Mouse (Mus musculus): ENCODE results near the gene Chd1. TPM values are rescaled to one million over a fixed set of nuclear protein-coding genes. Genes with fewer than 3 reads are reported as not detected.

The Chd1 gene
- polyA plus RNA-seq (2012; rRNA removed) = 8.9 and 11.3 TPM in 2 replicates
- 30.2 and 33.7 TPM in 2 replicates for polyA plus RNA-seq (2014; fragmentation: Nextera tagmentation; extraction: Ambion mirVana)

DNA sequence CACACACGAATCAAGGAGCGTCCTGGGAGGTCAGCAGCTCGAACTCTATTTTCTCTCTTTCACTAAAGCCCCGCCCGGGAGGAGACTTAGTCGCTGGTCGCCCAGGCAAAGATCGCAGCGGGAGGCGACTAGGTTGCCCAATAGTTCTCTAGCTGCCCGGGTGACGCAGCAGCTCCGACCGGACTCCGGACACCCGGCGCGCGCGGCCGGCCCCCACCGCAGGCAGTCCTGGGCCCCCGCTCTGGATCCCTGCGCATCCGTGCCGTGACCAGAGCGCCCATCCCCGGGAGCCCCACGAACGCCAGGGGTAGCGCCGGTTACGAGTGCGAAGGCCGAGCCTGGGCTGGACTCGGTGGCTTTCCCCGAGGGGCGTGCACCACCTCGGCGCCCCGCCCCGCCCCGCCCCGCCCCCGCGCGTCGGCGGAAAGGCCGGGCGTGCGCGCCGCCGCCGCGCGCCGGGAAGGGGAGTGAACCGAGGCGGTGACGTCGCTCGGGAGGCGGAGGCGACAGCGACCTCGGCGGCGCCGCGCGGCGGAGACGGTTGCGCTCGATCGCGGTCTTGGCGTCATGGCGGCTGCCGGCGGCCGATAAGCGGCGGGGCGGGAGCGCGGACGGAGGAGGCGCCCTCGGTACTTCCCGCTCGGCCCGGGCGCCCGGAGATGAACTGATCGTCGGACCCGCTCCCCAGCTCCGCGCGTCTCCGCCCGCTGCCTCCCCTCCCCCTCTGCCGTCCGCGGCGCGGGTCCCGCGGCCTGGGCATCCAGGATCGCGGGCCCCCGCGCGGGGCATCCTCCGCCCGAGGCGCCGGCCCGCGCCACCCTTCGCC, at the start of gene Chd1:
Chd1 (plus strand) TSS at position 493 of the 826 bp plus-strand sequence.
- DNase-seq (ENCODE audit: low spot score) = peak; percentile 85
- WGBS = under 1% methylated on average over 34 of the region's 124 CpGs
- TF ChIP-seq POLR2A (IDR thresholded peaks at IDR 0.05; ENCODE audit: borderline replicate concordance, extremely low read depth, insufficient read depth, insufficient read length) = peak; percentile 38; the same call in 1 of the 2 replicates
- H3K27me3 ChIP-seq (ENCODE audit: control insufficient read depth, insufficient read depth, low read length) = no peaks in the 10 kb centered on the region
- ATAC-seq (ENCODE audit: low FRiP score, low read depth) = peak; percentile 95
- H3K27ac ChIP-seq (replicated peaks; ENCODE audit: low read depth, low read length) = peak within 1 kb of the TSS; percentile 90
- peaks cover 21% of the 10 kb centered on the region for H3K36me3 ChIP-seq (ENCODE audit: control insufficient read depth, insufficient read depth, low read length)
- H3K4me2 ChIP-seq (replicated peaks; ENCODE audit: low read depth, low read length, severe bottlenecking) = peak within 1 kb of the TSS; percentile 89
- H3K4me3 ChIP-seq (replicated peaks; ENCODE audit: low read length) = peak within 1 kb of the TSS; percentile 87
- H3K4me1 ChIP-seq (ENCODE audit: control insufficient read depth, insufficient read depth, low read length) = peaks cover 7% of the 10 kb centered on the region; the same call in 1 of the 2 replicates
- no peaks in the 10 kb centered on the region for H3K9me3 ChIP-seq (ENCODE audit: control insufficient read depth, low read length)
- H3K9ac ChIP-seq (ENCODE audit: low read depth, low read length, severe bottlenecking) = peak within 1 kb of the TSS; percentile 94

DNA sequence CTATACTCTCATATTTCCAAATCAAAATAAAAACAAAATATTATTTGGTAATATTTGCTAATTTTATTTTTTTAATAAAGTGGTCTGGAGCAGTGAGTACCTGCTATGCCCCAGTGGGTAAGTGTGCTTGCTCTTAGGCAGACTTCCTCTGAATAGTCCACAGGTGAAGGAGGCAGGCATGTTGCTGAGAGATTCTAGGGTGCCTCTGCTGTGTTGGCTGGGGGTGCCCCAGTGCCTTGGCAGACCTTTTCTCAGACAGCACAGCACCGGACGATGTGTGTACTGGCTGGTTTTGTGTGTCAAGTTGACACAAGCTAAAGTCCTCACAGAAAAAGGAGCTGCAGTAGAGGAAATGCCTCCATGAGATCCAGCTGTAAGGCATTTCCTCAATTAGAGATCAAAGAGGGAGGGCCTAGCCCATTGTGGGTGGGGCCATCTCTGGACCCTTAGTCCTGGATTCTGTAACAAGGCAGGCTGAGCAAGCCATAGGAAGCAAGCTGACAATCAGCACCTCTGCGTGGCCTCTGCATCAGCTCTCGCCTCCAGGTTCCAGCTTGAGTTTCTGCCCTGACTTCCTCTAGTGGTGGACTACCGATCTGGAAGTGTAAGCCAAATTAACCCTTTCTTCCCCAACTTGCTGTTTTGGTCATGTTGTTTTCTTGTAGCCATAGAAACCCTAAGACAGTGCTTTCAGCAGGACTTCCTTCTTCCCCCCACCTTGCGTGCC, 47.7 kb upstream of the Chd1 start:
- peak; percentile 76 for ATAC-seq (ENCODE audit: low FRiP score, low read depth)
- H3K4me3 ChIP-seq (replicated peaks; ENCODE audit: low read length) = no peak overlapping the region
- no peak for TF ChIP-seq POLR2A (IDR thresholded peaks at IDR 0.05; ENCODE audit: borderline replicate concordance, extremely low read depth, insufficient read depth, insufficient read length)
- no peak overlapping the region for H3K27ac ChIP-seq (replicated peaks; ENCODE audit: low read depth, low read length)
- no peaks in the 10 kb centered on the region for H3K9me3 ChIP-seq (ENCODE audit: control insufficient read depth, low read length)
- H3K4me2 ChIP-seq (replicated peaks; ENCODE audit: low read depth, low read length, severe bottlenecking) = no peak overlapping the region; the same call in 1 of the 2 replicates
- H3K27me3 ChIP-seq (ENCODE audit: control insufficient read depth, insufficient read depth, low read length) = no peaks in the 10 kb centered on the region
- 0 out of 2 replicates have a peak, but pooled peaks cover 5% of the 10 kb centered on the region for H3K4me1 ChIP-seq (ENCODE audit: control insufficient read depth, insufficient read depth, low read length)
- H3K9ac ChIP-seq (ENCODE audit: low read depth, low read length, severe bottlenecking) = no peak overlapping the region
- DNase-seq (ENCODE audit: low spot score) = peak; percentile 64
- WGBS = 7% methylated on average over 6 of the region's 6 CpGs
- H3K36me3 ChIP-seq (ENCODE audit: control insufficient read depth, insufficient read depth, low read length) = no peaks in the 10 kb centered on the region

DNA sequence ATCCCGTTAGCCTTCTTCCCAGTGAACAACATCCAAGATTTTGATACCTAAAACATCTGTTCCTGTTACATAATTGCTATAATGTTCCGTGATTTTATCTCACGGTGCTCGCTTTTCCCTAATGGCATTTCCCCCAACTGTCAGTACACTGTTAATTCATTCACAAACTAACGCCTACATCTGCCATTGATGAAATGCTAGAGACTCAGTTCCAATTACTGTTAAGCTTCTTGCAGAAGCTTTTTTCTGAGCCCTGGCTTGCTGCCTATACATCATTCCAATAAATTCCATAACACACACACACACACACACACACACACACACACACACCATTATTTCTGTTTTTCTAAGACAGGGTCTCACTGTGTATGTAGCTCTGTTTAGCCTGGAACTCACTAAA, 31.9 kb upstream of the Chd1 start:
- Histone ChIP-seq H3K4me1 (ENCODE audit: control insufficient read depth, insufficient read depth, low read length) (no peaks in the 10 kb centered on the region), H3K4me3 (replicated peaks; ENCODE audit: low read length) (no peak overlapping the region), H3K27ac (replicated peaks; ENCODE audit: low read depth, low read length) (no peak overlapping the region), H3K36me3 (ENCODE audit: control insufficient read depth, insufficient read depth, low read length) (no peaks in the 10 kb centered on the region), H3K27me3 (ENCODE audit: control insufficient read depth, insufficient read depth, low read length) (no peaks in the 10 kb centered on the region), H3K9ac (ENCODE audit: low read depth, low read length, severe bottlenecking) (no peak overlapping the region), H3K4me2 (replicated peaks; ENCODE audit: low read depth, low read length, severe bottlenecking) (no peak overlapping the region), H3K9me3 (ENCODE audit: control insufficient read depth, low read length) (no peaks in the 10 kb centered on the region)
- WGBS = 21% methylated on average over 5 of the region's 5 CpGs
- no peak for TF ChIP-seq POLR2A (IDR thresholded peaks at IDR 0.05; ENCODE audit: borderline replicate concordance, extremely low read depth, insufficient read depth, insufficient read length)
- ATAC-seq (ENCODE audit: low FRiP score, low read depth) (peak; percentile 53; the same call in 1 of the 2 replicates), DNase-seq (ENCODE audit: low spot score) (peak; percentile 49)

DNA sequence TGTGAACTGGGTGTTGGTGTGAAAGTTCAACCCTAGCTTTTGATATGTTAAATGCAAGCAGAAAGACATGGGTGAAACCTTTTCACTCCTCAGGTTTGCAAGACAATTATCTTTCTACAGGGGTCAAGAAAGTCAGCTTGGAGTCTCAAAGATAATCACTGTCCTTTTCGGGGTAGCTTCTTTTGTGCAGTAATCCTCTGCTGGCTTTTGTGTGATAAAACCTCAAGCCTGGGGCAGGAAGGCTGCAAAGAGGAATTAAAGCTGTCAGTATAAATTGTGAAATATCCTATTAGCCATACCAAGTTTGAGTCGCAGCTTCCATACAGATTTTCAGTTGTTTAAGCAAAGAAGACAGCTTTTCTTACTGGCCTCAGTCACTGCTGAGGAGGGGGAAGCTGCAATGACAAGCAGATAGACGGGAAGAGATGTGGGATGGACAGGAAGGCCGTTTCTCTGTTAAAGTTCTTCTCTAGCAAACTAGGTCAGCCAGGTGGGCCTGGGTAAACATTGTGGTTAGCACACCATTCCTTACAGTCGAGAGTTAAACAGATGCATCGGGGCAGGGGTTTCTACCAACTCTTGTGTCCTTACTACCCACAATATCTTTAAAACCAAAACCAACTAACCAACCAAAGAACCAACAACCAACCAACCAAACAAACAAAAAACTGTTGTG, 26.7 kb upstream of the Chd1 start:
- H3K4me3 ChIP-seq (replicated peaks; ENCODE audit: low read length) = no peak overlapping the region
- no peak overlapping the region for H3K27ac ChIP-seq (replicated peaks; ENCODE audit: low read depth, low read length)
- no peak overlapping the region for H3K9ac ChIP-seq (ENCODE audit: low read depth, low read length, severe bottlenecking)
- WGBS = 50% methylated on average over 6 of the region's 6 CpGs
- DNase-seq (ENCODE audit: low spot score) = no peak
- ATAC-seq (ENCODE audit: low FRiP score, low read depth) = no peak
- H3K36me3 ChIP-seq (ENCODE audit: control insufficient read depth, insufficient read depth, low read length) = no peaks in the 10 kb centered on the region
- no peak overlapping the region for H3K4me2 ChIP-seq (replicated peaks; ENCODE audit: low read depth, low read length, severe bottlenecking)
- no peaks in the 10 kb centered on the region for H3K4me1 ChIP-seq (ENCODE audit: control insufficient read depth, insufficient read depth, low read length)
- no peak for TF ChIP-seq POLR2A (IDR thresholded peaks at IDR 0.05; ENCODE audit: borderline replicate concordance, extremely low read depth, insufficient read depth, insufficient read length)
- no peaks in the 10 kb centered on the region for H3K27me3 ChIP-seq (ENCODE audit: control insufficient read depth, insufficient read depth, low read length)
- no peaks in the 10 kb centered on the region for H3K9me3 ChIP-seq (ENCODE audit: control insufficient read depth, low read length)
